In the genomic region with DNA sequence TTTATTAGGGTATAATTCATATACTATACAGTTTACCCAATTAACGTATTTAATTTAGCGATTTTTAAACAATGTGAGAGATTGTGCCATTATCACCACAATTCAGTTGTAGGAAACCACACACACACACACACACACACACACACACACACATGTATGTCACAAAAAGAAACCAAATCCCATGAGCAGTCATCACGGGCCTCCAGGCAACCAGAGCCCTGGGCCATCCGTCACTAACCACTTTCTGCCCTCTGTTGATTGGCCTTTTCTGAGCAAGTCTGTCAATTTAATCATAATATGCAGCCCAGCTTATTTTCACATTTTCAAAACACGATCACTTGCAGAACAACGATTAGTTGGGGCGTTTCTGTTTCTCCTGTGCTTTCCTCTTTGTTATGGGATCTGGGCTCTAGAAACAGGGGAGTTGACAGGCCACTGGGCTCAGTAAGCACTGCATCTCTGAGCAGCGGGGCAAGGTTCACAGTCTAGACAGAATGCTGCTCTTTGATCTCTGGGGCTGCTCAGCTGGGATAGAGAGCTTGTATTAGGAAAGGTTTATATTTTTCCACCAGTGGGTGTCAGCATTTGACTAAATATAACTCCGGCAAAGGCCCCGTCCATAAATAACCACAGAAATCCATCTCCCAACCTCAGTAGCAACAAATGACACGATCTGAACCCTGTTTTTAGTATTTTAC, we compare ENCODE assay signal across 8 mouse cellular contexts. TPM values are rescaled to one million over a fixed set of nuclear protein-coding genes. Genes with fewer than 3 reads are reported as not detected.
A peak's percentile ranks its signal among the peaks of the same experiment; 100 is the strongest.
DNase-seq lines count a peak whose midpoint lies in the region; ATAC-seq lines count a peak whose summit lies in the region.

No protein-coding gene starts in this region.

- ATAC-seq in cerebellum, adult (ENCODE audit: insufficient number of reproducible peaks, low FRiP score, low TSS enrichment) = peak; percentile 72
- ATAC-seq in intestine, embryonic 14.5 days (replicated peaks; ENCODE audit: low FRiP score, low TSS enrichment, low read depth) = peak; percentile 59; the same call in 1 of the 2 replicates
- peak; percentile 77 for ATAC-seq in liver, embryonic 13.5 days (ENCODE audit: low read depth)
- peak; percentile 80 for ATAC-seq in neural tube, embryonic 14.5 days (ENCODE audit: low read depth)

- H3K4me2 ChIP-seq in intestine, embryonic 14.5 days (ENCODE audit: low read length) = no peak overlapping the region
- H3K4me2 ChIP-seq in liver, embryonic 13.5 days = no peak overlapping the region
- H3K4me2 ChIP-seq in neural tube, embryonic 14.5 days (ENCODE audit: low read depth, low read length) = no peak overlapping the region

- no peak for DNase-seq in cerebellum, adult 9-11 months
- peak; percentile 47 for DNase-seq in CD4-positive, CD25-positive, alpha-beta regulatory T cell, adult 2 months (ENCODE audit: low read depth, low spot score)
- peak; percentile 43 for DNase-seq in fibroblast of lung, adult 2 months (ENCODE audit: low read depth)
- peak; percentile 60 for DNase-seq in intestine, embryonic 14.5 days (ENCODE audit: low spot score)
- no peak for DNase-seq in liver, embryonic 13.5 days
- no peak for DNase-seq in right cerebral cortex, postnatal 10 days (ENCODE audit: low spot score in 2 of 2)

- H3K9ac ChIP-seq in intestine, embryonic 14.5 days (ENCODE audit: low read length) = no peak overlapping the region
- H3K9ac ChIP-seq in liver, embryonic 13.5 days = no peak overlapping the region
- H3K9ac ChIP-seq in neural tube, embryonic 14.5 days (replicated peaks; ENCODE audit: low read depth, low read length) = no peak overlapping the region

- no peak overlapping the region for H3K4me3 ChIP-seq in intestine, embryonic 14.5 days (ENCODE audit: low read depth, low read length)
- no peak overlapping the region for H3K4me3 ChIP-seq in liver, embryonic 13.5 days (replicated peaks)
- no peak overlapping the region for H3K4me3 ChIP-seq in neural tube, embryonic 14.5 days (ENCODE audit: low read depth, low read length)

- no peak overlapping the region for H3K27ac ChIP-seq in intestine, embryonic 14.5 days (ENCODE audit: low read depth)
- no peak overlapping the region for H3K27ac ChIP-seq in liver, embryonic 13.5 days
- H3K27ac ChIP-seq in neural tube, embryonic 14.5 days (ENCODE audit: low read depth, low read length) = no peak overlapping the region

- H3K27me3 ChIP-seq in intestine, embryonic 14.5 days (replicated peaks; ENCODE audit: control insufficient read depth, insufficient read depth, low read length) = no peaks in the 10 kb centered on the region
- H3K27me3 ChIP-seq in liver, embryonic 13.5 days = no peaks in the 10 kb centered on the region
- H3K27me3 ChIP-seq in neural tube, embryonic 14.5 days (ENCODE audit: control insufficient read depth, insufficient read depth, low read length) = no peaks in the 10 kb centered on the region

- no peaks in the 10 kb centered on the region for H3K9me3 ChIP-seq in intestine, embryonic 14.5 days (ENCODE audit: control insufficient read depth, low read length)
- no peaks in the 10 kb centered on the region for H3K9me3 ChIP-seq in liver, embryonic 13.5 days (replicated peaks)
- no peaks in the 10 kb centered on the region for H3K9me3 ChIP-seq in neural tube, embryonic 14.5 days (ENCODE audit: control insufficient read depth, low read length)

- no peaks in the 10 kb centered on the region; the same call in 1 of the 2 replicates for H3K4me1 ChIP-seq in intestine, embryonic 14.5 days (replicated peaks; ENCODE audit: control insufficient read depth, insufficient read depth, low read length)
- H3K4me1 ChIP-seq in liver, embryonic 13.5 days (replicated peaks) = no peaks in the 10 kb centered on the region
- H3K4me1 ChIP-seq in neural tube, embryonic 14.5 days (ENCODE audit: control insufficient read depth, insufficient read depth, low read length) = no peaks in the 10 kb centered on the region

- WGBS in intestine, embryonic 14.5 days = 45% methylated on average over 11 of the region's 11 CpGs
- 54% methylated on average over 11 of the region's 11 CpGs for WGBS in liver, embryonic 13.5 days (ENCODE audit: insufficient replicate concordance)
- WGBS in neural tube, embryonic 14.5 days = 52% methylated on average over 11 of the region's 11 CpGs

- no peaks in the 10 kb centered on the region for H3K36me3 ChIP-seq in intestine, embryonic 14.5 days (ENCODE audit: control insufficient read depth, insufficient read depth, low read length)
- H3K36me3 ChIP-seq in liver, embryonic 13.5 days = no peaks in the 10 kb centered on the region
- H3K36me3 ChIP-seq in neural tube, embryonic 14.5 days (ENCODE audit: control insufficient read depth, insufficient read depth, low read length) = no peaks in the 10 kb centered on the region

RNA-seq across cellular contexts. Expression of a gene that starts 21.7 kb away (rescaled TPM):
- polyA plus RNA-seq in intestine, embryonic 14.5 days (2014; fragmentation: Nextera tagmentation; extraction: Ambion mirVana) = 14.2 and 14.3 TPM in 2 replicates
- polyA plus RNA-seq in liver, embryonic 13.5 days (2015; fragmentation: Nextera tagmentation; extraction: Ambion mirVana) = 2.0 and 2.9 TPM in 2 replicates
- polyA plus RNA-seq in neural tube, embryonic 14.5 days (2014; fragmentation: Nextera tagmentation; extraction: Ambion mirVana) = 10.3 and 11.3 TPM in 2 replicates

Comparison
In these comparisons a context has a peak if more than half of its experiments do, and no peak if none do; other contexts are left out.
1. DNase-seq: peak in CD4-positive, CD25-positive, alpha-beta regulatory T cell, adult 2 months (single experiment), fibroblast of lung, adult 2 months (single experiment) and intestine, embryonic 14.5 days (single experiment); none in cerebellum, adult 9-11 months (single experiment), liver, embryonic 13.5 days (single experiment) and right cerebral cortex, postnatal 10 days (0 of 2).
2. Peak in every context shown above with its lines, with median percentiles within 50 percentile points of each other: ATAC-seq.